Mouse (Mus musculus): Measurements from ENCODE around the gene 4931406P16Rik. TPM values are rescaled to one million over a fixed set of nuclear protein-coding genes. Genes with fewer than 3 reads are reported as not detected.

The 4931406P16Rik gene
- polyA plus RNA-seq, 1 experiment from 2014 or later, result 51.8 TPM

DNA sequence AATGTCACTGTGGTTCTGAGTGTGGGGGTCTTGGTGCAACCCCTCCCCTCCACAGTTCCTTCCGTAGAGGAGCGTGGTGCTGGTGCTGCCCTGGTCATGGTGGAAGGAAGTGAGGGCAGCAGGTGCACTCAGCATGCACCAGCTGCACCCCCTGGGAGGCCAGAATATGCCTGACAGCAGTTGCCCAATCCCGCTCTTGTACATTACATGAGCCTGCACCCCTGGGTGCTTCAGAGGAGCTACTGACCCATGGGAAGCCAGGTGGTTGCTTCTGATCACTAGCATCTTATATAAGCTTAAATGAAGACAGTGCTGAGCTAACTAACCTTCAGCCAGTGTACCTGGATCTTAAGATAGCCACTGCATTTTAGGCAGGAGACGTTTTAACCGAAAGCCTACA, 75.3 kb downstream of the 4931406P16Rik start:
- peaks cover 63% of the 10 kb centered on the region for H3K36me3 ChIP-seq
- WGBS, result 92% methylated on average over 5 of the region's 5 CpGs

DNA sequence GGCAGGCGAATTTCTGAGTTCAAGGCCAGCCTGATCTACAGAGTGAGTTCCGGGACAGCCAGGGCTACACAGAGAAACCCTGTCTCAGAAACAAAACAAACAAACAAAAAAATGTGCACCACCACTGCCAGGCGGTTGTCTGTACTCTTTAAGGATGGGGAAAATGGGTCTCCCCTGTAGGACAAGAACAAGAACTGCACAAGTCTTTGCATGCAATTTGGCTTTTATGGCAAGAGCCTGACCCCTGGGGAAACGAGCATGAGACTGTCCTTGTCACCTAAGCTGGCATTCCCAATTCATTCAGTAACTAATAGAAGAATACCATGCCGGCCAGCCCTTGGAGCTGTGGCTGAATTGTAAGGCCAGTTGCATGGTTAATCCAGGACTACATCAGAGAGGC, 77.7 kb downstream of the 4931406P16Rik start:
- no peak for ATAC-seq (ENCODE audit: borderline replicate concordance, extremely low read depth, low FRiP score, low TSS enrichment)
- Histone ChIP-seq H3K36me3 (peaks cover 42% of the 10 kb centered on the region), H3K27me3 (no peaks in the 10 kb centered on the region), H3K27ac (no peak overlapping the region), H3K4me1 (peaks cover 15% of the 10 kb centered on the region), H3K9ac (no peak overlapping the region), H3K9me3 (no peaks in the 10 kb centered on the region), H3K4me2 (no peak overlapping the region), H3K4me3 (no peak overlapping the region)
- WGBS, result 87% methylated on average over 5 of the region's 5 CpGs

More for the DNA sequence above, 75.3 kb downstream of the 4931406P16Rik start:
- Histone ChIP-seq H3K9ac (no peak overlapping the region), H3K4me1 (peaks cover 12% of the 10 kb centered on the region), H3K27ac (no peak overlapping the region), H3K27me3 (no peaks in the 10 kb centered on the region), H3K9me3 (no peaks in the 10 kb centered on the region), H3K4me3 (no peak overlapping the region), H3K4me2 (no peak overlapping the region)
- ATAC-seq (ENCODE audit: borderline replicate concordance, extremely low read depth, low FRiP score, low TSS enrichment), result no peak

DNA sequence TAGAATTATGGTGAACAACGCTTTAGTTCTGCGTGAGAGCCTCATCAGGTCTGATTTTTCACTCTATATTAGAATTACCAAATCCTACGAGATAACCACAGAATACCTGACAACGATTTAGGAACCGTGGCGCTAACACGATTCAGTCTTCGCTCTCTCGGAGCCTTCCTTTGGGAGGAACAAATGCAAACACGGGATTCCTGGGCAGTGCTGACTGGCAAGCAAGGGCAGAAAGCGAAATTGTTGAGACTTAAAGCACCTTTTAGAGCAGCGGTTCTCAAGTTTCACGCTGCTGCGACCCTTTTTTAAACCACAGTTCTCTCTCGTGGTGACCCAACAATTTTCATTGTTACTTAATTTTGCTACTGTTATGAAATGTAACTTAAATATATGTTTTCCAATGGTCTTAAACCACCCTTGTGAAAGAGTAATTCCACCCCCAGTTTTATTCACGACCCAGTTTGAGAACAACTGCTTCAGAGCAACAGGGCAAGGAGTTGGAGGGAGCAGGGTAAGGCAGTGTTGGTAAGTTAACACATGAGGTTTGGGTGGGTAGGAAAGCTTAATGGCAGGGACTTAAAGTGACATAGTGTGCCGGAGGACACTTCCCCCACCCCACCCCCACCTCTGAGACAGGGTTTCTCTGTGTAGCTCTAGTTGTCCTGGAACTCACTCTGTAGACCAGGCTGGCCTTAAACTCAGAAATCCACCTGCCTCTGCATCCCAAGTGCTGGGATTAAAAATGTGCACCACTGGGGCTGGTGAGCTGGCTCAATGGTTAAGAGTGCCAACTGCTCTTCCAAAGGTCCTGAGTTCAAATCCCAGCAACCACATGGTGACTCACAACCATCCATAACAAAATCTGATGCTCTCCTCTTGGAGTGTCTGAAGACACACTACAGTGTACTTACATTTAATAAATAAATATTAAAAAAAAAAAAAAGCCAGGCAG, 78.5 kb downstream of the 4931406P16Rik start:
- H3K36me3 ChIP-seq, result peaks cover 37% of the 10 kb centered on the region
- peak overlapping the region; percentile 48 for H3K4me3 ChIP-seq
- peak overlapping the region; percentile 95 for H3K27ac ChIP-seq
- H3K4me2 ChIP-seq, result peak overlapping the region; percentile 73
- ATAC-seq (ENCODE audit: borderline replicate concordance, extremely low read depth, low FRiP score, low TSS enrichment), result no peak
- under 1% methylated on average over 17 of the region's 17 CpGs for WGBS
- no peaks in the 10 kb centered on the region for H3K9me3 ChIP-seq
- peaks cover 19% of the 10 kb centered on the region for H3K4me1 ChIP-seq
- peak overlapping the region; percentile 39 for H3K9ac ChIP-seq
- no peaks in the 10 kb centered on the region for H3K27me3 ChIP-seq

DNA sequence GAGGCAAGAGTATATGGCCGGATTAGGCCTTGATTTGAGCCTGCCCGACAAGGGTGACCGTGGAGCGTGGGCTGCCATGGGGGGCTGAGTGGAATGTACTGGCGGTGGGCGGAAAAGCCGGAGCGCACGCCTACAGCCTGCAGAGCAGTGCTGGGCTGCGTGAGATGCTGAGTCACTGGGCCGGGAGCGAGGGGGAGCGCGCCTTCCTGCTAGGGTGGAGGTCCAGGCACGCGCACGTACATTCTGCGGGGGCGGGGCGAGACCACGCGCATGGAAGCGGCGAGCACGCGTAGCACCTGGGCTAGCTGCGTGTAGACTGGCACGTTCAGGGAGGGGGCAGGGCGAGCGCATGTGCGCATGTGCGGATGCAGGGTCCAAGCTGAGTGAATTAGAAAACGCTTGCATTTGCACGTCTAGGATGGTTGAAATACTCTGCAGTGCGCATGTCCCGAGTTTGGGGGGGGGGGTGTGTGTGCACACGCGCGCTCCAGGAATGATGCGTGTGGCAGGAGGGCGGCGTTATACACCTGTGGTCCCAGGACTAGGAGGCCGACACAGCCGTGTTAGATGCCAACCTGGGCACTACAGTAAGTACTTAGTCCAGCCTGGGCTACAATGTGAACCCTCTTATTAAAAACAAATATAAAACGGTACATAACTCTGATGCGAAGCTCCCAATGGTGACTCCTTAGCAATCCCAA, 79.3 kb downstream of the 4931406P16Rik start:
- Histone ChIP-seq H3K4me3 (peak overlapping the region; percentile 48), H3K27ac (peak overlapping the region; percentile 95), H3K9me3 (no peaks in the 10 kb centered on the region), H3K4me2 (peak overlapping the region; percentile 73), H3K27me3 (no peaks in the 10 kb centered on the region), H3K4me1 (peaks cover 25% of the 10 kb centered on the region), H3K36me3 (peaks cover 28% of the 10 kb centered on the region), H3K9ac (peak overlapping the region; percentile 43)
- under 1% methylated on average over 46 of the region's 46 CpGs for WGBS
- ATAC-seq (ENCODE audit: borderline replicate concordance, extremely low read depth, low FRiP score, low TSS enrichment), result peak; percentile 91

DNA sequence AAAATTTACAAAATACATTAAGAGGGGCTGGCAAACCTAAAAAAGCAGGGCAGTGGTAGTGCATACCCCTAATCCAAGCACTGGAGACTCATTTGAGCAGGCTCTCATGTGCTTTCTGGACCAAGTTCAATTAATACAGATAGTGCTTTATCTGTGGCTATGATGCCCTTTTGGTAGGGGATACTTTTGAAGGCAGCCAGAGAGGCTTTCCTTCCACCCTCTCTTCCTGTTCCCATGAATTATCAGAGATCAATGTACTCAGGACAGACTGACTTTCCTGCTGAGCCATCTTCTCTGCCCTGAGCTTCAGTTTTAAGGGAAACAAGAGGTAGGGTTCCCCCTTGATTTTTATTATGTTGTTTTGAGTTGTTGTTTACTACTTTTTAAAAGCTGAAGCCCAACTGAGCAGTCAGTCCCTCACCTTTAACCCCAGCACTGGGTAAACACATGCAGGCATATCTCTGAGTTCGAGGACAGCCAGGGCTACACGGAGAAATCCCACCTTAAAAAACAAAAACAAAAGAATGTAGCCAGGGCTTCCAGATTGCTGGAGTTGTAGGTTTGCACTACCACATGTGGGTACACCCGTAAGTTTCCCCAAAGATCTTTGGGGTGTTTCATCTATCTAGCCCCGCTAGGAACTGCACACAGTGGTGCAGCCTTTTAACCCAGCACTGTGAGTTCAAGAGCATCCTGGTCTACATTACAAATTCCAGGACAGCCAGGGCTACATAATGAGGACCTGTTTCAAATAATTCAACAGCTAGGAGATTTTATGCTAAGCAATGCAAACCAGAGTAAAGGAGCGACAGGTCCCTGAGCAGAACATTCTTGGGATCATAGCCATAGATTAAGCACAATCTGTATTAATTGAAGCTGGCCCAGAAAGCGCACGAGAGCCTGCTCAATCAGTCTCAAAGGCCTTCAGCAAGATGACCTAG, 80.3 kb downstream of the 4931406P16Rik start:
- H3K4me3 ChIP-seq, result peak overlapping the region; percentile 48
- 33% methylated on average over 7 of the region's 7 CpGs for WGBS
- peak overlapping the region; percentile 43 for H3K9ac ChIP-seq
- peak overlapping the region; percentile 95 for H3K27ac ChIP-seq
- peaks cover 21% of the 10 kb centered on the region for H3K36me3 ChIP-seq
- ATAC-seq (ENCODE audit: borderline replicate concordance, extremely low read depth, low FRiP score, low TSS enrichment), result no peak
- H3K27me3 ChIP-seq, result no peaks in the 10 kb centered on the region
- H3K9me3 ChIP-seq, result no peaks in the 10 kb centered on the region
- peak overlapping the region; percentile 73 for H3K4me2 ChIP-seq
- peaks cover 35% of the 10 kb centered on the region for H3K4me1 ChIP-seq

DNA sequence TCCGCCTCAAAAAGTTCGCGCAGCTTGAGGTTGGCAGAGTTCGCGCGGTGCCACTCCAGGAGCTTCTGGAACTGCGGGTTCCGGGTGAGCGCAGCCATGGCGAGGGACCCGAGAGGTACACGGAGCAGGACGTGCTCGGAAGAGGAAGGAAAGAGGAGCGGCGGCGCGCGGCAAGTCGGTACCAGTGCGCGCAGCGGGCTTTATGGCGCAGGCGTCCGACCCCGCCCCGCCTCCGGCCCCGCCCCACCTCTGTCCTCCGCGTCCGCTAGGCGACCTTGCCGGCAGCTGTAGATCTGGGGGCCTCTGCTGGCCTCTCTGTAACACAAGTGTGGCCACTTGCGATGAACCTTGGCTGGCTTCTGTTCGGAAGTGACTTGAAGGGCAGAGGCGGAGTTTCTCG, 83.2 kb downstream of the 4931406P16Rik start, which contains the start of gene Gpi1:
Gene Gpi1, minus strand, starts transcription at position 221 of the 400 bp plus-strand sequence.
- peak; percentile 74 for ATAC-seq (ENCODE audit: borderline replicate concordance, extremely low read depth, low FRiP score, low TSS enrichment)
- peaks cover 31% of the 10 kb centered on the region for H3K36me3 ChIP-seq
- H3K4me3 ChIP-seq, result peak within 1 kb of the TSS; percentile 75
- peaks cover 36% of the 10 kb centered on the region for H3K4me1 ChIP-seq
- H3K9ac ChIP-seq, result peak within 1 kb of the TSS; percentile 72
- H3K4me2 ChIP-seq, result peak within 1 kb of the TSS; percentile 81
- no peaks in the 10 kb centered on the region for H3K9me3 ChIP-seq
- peak within 1 kb of the TSS; percentile 88 for H3K27ac ChIP-seq
- WGBS, result 0% methylated on average over 39 of the region's 39 CpGs
- no peaks in the 10 kb centered on the region for H3K27me3 ChIP-seq

DNA sequence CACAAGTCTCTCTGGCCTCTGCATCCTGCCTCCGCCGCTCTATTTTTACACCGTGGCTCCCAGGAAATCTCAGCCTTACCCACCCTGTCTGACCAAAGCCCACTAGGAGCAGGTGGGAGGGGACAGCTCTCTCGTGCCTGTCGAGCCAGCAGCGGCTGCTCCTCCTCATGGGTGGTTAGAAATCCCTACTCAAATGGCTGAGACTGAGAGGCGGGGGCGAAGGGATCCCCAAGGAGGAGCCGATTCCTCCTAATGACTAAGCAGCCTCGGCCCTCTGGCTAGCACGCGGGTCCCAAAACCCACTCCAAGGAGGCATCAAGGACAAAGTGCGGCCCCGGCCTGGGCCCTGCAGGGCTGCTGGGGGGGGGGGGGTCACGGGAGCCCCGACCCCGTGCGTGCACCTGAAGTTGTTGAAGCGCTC, 83.7 kb downstream of the 4931406P16Rik start:
- no peaks in the 10 kb centered on the region for H3K9me3 ChIP-seq
- peak overlapping the region; percentile 75 for H3K4me3 ChIP-seq
- ATAC-seq (ENCODE audit: borderline replicate concordance, extremely low read depth, low FRiP score, low TSS enrichment), result peak; percentile 25
- WGBS, result 0% methylated on average over 15 of the region's 19 CpGs
- peak overlapping the region; percentile 88 for H3K27ac ChIP-seq
- peak overlapping the region; percentile 81 for H3K4me2 ChIP-seq
- peaks cover 35% of the 10 kb centered on the region for H3K36me3 ChIP-seq
- no peaks in the 10 kb centered on the region for H3K27me3 ChIP-seq
- H3K4me1 ChIP-seq, result peaks cover 32% of the 10 kb centered on the region
- peak overlapping the region; percentile 72 for H3K9ac ChIP-seq

DNA sequence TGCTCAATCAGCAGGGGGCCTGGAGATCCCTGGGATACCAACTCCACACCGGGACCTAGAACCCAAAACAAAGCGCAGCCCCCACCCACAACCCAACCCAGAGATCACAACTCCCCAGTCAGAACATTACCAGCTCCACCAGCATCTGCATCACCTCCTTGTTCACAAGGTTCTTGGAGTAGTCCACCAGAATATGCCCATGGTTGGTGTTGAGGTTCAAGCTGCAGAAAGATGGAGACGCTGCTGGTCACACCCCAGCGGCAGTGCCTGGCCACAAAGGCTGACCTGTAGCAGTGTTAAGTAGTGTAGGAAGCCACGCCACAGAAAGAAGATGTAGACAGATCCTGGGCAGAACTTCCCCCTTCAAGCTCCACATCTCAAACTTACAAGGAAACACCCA, 84.2 kb downstream of the 4931406P16Rik start:
- no peak for ATAC-seq (ENCODE audit: borderline replicate concordance, extremely low read depth, low FRiP score, low TSS enrichment)
- 4% methylated on average over 5 of the region's 5 CpGs for WGBS
- no peaks in the 10 kb centered on the region for H3K9me3 ChIP-seq
- H3K36me3 ChIP-seq, result peaks cover 38% of the 10 kb centered on the region
- H3K27me3 ChIP-seq, result no peaks in the 10 kb centered on the region
- H3K9ac ChIP-seq, result peak overlapping the region; percentile 72
- peak overlapping the region; percentile 81 for H3K4me2 ChIP-seq
- H3K4me3 ChIP-seq, result peak overlapping the region; percentile 75
- H3K4me1 ChIP-seq, result peaks cover 31% of the 10 kb centered on the region
- H3K27ac ChIP-seq, result no peak overlapping the region; the same call in 1 of the 2 replicates

DNA sequence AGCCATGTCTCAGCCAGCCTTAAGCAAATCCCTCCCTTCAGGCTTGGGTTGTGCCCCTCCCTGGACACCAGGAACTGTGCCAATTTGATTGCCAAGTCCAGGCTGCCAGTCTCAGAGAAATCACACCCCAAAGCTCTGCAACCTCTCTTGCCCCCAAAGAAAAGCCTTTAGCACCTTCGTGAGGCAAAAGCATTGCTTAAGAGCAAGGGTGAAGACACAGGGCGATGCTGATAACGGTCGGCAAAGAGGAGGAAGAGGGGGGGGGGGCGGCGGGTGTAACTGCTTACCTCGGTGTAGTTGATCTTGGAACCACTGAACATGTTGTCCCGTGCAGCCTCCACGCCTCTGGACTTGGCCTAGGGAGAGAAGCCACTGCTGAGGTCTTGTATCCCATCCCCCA, 84.7 kb downstream of the 4931406P16Rik start:
- Histone ChIP-seq H3K27ac (no peak overlapping the region), H3K27me3 (no peaks in the 10 kb centered on the region), H3K4me3 (peak overlapping the region; percentile 75), H3K9ac (0 out of 2 replicates have a peak overlapping the region, but pooled peaks have one; percentile 18), H3K4me2 (peak overlapping the region; percentile 81), H3K9me3 (no peaks in the 10 kb centered on the region), H3K36me3 (peaks cover 42% of the 10 kb centered on the region), H3K4me1 (peaks cover 30% of the 10 kb centered on the region)
- WGBS, result 27% methylated on average over 8 of the region's 9 CpGs
- ATAC-seq (ENCODE audit: borderline replicate concordance, extremely low read depth, low FRiP score, low TSS enrichment), result no peak

DNA sequence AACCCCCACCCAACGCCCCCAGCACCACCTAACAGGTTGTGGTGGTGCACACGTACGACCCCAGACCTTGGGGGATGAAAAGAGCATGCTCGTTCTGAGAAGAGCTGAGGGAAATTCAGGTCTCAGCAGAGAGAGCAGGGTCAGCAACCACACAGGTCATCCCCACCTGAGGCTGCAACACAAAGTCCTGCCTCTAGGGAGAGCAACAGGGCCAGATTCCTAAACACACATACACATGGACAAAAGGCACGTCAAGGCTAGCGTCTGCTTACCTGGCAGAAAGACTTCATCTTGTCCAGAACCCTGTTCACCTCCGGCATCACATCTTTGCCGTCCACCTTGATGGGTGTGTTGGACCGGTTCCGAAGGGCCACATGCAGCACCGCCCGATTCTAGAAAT, 86.5 kb downstream of the 4931406P16Rik start:
- 87% methylated on average over 12 of the region's 12 CpGs for WGBS

DNA sequence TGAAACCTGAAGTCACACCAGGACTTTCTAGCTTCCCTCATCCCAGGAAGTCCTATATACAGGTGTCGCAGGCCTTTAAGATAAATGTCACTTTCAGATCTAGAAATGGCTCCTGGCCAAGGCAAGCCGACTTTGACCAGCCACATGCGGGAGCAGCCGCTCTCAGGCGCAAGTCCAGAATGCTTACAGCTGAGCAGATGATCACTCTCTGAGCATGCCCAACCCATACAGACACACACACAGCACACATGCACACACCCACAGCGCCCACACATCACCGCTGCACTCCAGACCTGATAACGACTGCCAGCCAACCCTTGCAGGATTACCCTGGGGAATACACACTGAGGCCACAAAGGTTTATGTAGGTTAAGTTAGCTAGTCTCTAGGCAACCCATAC, 87.3 kb downstream of the 4931406P16Rik start:
- WGBS, result 69% methylated on average over 8 of the region's 8 CpGs
- no peak overlapping the region for H3K4me3 ChIP-seq
- ATAC-seq (ENCODE audit: borderline replicate concordance, extremely low read depth, low FRiP score, low TSS enrichment), result no peak
- no peak overlapping the region for H3K27ac ChIP-seq
- no peak overlapping the region for H3K9ac ChIP-seq
- H3K36me3 ChIP-seq, result peaks cover 64% of the 10 kb centered on the region
- H3K9me3 ChIP-seq, result no peaks in the 10 kb centered on the region
- H3K27me3 ChIP-seq, result no peaks in the 10 kb centered on the region
- H3K4me2 ChIP-seq, result no peak overlapping the region
- peaks cover 23% of the 10 kb centered on the region for H3K4me1 ChIP-seq

More for the DNA sequence above, 86.5 kb downstream of the 4931406P16Rik start:
- peaks cover 23% of the 10 kb centered on the region for H3K4me1 ChIP-seq
- no peak overlapping the region for H3K4me3 ChIP-seq
- no peaks in the 10 kb centered on the region for H3K27me3 ChIP-seq
- no peaks in the 10 kb centered on the region for H3K9me3 ChIP-seq
- ATAC-seq (ENCODE audit: borderline replicate concordance, extremely low read depth, low FRiP score, low TSS enrichment), result no peak
- no peak overlapping the region for H3K27ac ChIP-seq
- no peak overlapping the region for H3K9ac ChIP-seq
- H3K4me2 ChIP-seq, result no peak overlapping the region
- H3K36me3 ChIP-seq, result peaks cover 60% of the 10 kb centered on the region

Measured in lung, embryonic 15.5 days (tissue).